Mouse (Mus musculus) c-Kit-positive CD71-negative TER-119-negative erythroid progenitor cells, embryonic 14.5 days (primary cell): Measurements from ENCODE around the gene Serbp1.
"Not testable (repeated sequence)": the region's sequence is repeated elsewhere in the genome, so short reads cannot be mapped to it uniquely, and the experiment has no call there.

Source experiments
- DNase-seq: peaks from one replicate; pipeline ENCODE4 v3.0.0-alpha.2; 2013; ENCODE audit warnings: low read depth

Gene Serbp1

DNA sequence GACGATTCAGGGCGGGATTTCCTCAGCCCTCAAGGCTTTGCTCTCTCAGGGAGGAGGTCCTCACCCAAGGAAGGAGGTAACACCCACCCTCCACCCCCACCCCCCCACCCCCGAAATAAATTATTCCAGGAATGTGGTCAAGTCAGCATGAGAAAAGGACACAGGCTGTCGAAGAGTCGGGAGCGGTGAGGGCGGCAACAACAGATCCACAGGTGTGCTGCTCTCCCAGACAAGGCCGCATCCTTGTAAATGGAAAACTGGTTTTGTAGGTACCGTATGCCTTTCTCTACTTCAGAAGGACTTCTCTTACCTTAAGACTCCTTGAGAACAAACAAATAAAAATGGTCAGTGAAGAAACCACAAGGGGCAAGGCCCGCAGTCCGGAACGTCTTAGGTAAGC, at the start of gene Serbp1:
Serbp1 (plus strand) TSS at position 200 of the 400 bp plus-strand sequence.
- DNase-seq = no peak

- DNase-seq = no peak
Measured at GRCm38 (mm10) chr6:67193591-67193990, 44.4 kb upstream of the Serbp1 start.

DNA sequence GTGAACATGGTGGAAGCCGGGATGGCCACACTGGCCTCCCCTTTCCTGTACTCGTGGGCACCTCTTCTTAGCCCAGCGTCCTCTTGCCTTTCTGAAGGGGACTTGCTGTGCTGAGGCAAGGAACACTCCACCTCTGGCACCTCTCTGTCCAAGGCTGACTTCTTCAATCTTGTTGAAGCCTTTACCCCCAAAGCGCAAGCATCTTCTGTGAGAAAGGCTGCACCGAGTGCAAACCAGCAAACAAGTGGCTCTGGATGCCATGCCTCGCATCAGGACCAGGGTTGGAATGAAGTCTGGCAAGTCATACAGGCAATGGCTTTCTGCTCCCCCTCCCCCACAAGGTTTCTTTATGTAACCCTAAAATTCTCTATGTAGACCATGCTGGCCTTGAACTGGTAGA, 43.4 kb upstream of the Serbp1 start:
- DNase-seq = no peak

DNA sequence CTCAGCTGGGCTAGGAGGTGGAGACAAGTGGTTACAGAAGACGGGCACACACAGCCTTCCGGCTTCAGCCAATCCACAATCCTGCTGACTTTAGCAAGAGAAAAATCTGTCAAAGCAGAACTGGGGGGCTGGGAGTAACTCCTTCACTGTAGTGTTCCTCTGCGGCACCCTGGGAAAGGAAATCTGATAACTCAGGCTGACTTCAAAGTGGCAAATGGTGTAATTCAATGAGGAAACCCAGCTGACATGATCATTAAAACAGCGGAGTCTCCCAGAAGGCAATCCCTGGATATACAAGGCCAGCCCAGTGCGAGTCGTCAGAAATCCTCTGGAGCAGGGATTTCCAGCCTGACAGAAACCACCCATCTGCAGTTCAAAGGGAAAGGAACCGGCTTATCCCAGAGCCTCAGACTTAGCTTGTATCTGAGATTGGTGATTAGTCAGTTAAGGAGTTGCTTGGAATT, 42.8 kb upstream of the Serbp1 start:
- no peak for DNase-seq

- DNase-seq = no peak
Measured at GRCm38 (mm10) chr6:67196821-67197220, 41.2 kb upstream of the Serbp1 start.

GRCm38 (mm10) chr6:67198085-67198484, 39.9 kb upstream of the Serbp1 start:
- no peak for DNase-seq

GRCm38 (mm10) chr6:67200715-67201322, 37.2 kb upstream of the Serbp1 start:
- DNase-seq = no peak

GRCm38 (mm10) chr6:67205081-67206037, 32.6 kb upstream of the Serbp1 start:
- DNase-seq = no peak

- DNase-seq = no peak
Measured at GRCm38 (mm10) chr6:67212362-67212761, 25.6 kb upstream of the Serbp1 start.

DNA sequence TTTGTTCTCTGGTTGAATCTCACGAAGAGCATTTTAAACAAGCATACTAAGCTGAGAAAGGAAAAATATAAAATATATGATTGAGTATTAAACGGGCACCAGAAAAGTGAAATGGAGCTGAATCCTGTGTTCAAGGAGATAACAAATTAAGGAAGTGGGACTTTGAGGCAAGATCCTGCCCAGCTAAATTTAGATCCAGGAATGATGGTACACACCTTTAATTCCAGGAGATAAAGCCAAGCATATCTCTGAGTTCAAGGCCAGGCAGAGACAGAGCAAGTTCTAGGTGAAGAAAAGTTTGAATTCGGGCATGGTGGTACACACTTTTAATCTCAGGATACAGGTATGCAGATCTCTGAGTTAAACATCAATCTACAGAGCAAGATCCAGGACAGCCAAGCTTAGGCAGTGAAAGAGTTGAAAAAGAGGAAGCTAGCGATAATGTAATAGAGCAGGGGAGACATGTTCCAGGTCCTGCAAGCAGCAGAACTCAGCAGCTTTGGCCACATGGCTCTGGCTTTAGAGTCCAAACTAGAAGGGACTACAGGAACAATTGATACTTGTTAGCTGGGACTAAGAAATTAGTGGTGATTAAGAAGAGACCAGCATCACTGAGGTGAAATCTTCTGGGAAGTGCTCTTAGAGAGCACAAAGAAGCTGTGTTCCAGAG, 24.4 kb upstream of the Serbp1 start:
- no peak for DNase-seq

- no peak for DNase-seq
Measured at GRCm38 (mm10) chr6:67217402-67217801, 20.6 kb upstream of the Serbp1 start.

GRCm38 (mm10) chr6:67217846-67218245, 20.1 kb upstream of the Serbp1 start:
- DNase-seq = no peak

- no peak for DNase-seq
Measured at GRCm38 (mm10) chr6:67218566-67218965, 19.4 kb upstream of the Serbp1 start.

DNA sequence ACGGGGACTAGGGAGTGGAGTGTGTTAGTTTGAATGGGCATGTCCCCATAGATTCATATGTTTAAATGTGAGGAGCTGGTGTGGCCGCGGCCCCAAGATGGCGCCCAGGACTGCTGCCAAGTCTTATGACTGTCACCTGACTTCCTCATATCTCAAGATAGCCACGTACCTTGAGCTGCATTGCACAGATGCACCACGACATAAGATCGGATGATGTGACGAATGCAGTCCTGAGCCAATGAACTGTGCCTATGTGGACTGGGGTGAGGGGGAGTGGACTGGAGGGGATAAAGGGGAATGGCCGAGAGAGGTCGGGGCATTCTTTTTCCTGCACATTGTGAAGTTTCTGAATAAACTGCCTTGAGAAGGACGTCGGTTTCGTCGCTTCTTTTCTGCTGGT, 18.0 kb upstream of the Serbp1 start:
- DNase-seq = not testable (repeated sequence)

DNA sequence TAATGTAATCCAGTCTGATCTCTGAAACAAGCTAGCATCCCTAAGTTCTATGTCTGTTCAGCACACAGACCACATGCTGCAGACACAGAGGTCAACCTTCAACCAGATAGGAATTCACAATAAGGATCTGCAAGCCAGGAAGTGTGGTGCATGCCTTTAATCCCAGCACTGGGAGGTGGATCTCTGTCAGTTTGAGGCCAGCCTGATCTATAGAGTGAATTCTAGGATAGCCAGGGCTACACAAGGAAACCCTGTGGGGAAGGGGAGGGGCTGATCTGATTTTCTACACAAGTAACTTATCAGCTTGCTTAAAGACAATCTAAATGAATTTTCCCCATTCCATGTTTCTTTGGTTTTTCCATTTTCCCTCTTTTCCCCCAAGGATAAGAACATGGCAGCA, 17.2 kb upstream of the Serbp1 start:
- no peak for DNase-seq

DNA sequence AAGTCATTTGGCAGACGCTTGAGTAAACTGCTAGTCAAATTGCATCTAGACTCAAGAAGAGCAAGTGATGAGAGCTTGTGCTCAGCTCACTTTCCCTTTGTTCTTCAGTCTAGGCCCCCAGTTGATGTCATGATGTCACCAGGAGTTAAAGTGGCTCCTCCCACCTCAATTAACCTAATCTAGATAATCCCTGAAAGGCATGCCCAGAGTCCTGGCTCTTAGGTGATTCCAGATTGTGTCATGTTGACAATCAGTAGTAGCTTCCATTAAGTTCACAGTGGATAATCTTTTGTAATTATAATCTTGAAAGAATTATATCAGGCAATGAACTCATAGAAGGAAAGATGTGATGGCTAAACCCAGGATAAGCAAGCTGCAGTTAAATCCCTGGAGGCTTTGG, 14.9 kb upstream of the Serbp1 start:
- DNase-seq = no peak

DNA sequence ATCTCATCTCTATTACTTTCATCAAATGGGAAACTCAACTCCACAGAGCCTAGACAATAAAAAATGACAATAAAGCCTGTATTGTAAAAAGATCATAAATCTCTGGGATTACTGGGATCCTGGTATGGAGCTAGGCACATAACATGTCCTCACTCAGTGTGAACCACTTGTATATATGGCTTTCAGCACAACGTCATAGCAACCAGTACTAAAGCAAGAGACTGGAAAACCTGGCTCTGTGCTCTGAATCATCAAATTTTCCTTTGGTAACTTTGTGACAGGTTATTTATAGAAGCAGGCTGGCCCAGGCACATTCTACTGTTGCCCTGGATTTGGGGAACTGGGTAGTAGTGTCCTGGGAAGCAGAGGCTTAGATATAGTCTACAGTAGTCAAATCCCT, 14.5 kb upstream of the Serbp1 start:
- DNase-seq = no peak

- DNase-seq = no peak
Measured at GRCm38 (mm10) chr6:67226286-67226685, 11.7 kb upstream of the Serbp1 start.

DNA sequence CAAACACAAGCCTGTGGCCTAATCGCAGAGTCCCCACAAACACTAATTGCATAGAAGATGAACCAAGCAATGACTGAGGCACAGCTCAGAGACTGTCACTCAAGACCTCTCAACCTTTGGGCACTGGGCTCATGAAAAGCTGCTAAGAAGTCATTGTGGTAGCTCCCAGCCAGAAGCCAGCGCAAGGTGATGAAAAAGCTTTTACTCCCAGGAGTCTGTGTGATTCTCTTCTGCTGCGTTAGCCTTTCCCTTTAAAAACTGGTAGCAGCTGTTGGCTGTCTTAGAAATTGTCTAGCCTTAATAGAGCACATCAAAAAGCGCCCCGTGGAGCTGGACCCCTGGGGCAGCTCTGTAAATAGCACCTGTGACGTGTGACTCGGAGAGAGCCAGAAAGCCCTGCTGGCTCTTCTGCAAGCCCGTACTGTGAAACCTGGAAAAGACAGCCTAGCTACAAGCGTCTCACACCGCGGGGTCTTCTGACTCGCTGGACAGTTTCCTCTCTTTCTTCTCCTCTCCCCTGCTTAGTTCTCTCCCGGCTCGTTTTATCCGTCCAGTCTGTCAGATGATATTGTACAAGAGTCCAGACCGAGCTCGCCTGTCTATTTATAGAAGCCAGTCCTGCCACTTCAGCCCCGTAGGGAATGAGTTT, 9.4 kb upstream of the Serbp1 start:
- no peak for DNase-seq

DNA sequence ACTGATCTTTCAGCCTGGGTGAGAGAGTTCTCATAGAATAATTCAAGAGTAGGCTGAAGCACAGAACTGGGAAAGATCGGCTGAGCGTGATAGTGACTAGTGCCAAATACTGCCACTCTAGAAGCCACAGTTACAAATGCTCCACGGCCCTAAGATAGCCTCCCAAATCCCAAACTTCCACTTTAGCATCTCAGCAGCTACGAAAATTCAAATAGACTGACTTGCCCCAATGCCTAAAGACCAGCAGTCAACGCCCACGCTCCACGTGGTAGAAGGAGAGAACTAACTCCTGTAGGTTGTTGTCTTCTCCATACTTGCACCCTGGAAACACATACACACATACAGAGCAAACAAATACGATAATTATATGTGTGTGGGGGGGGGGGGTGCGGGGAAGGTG, 8.5 kb upstream of the Serbp1 start:
- no peak for DNase-seq

GRCm38 (mm10) chr6:67229922-67230518, 8.0 kb upstream of the Serbp1 start:
- DNase-seq = no peak

DNA sequence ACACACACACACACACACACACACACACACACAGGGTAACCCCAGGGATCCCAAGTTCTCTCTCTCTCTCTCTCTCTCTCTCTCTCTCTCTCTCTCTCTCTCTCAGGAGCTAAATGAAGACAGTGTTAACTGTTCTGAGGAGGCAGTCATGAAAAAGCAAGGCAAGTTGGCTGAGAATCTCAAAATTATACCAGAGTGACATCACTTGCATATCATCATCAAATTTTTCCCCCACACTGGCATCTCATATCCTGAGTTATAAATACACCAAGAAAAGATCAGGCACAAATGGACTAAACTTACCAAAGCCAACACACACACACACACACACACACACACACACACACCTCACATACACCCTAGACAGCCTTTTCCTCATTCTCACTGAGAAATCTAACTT, 7.0 kb upstream of the Serbp1 start:
- no peak for DNase-seq
